Mouse (Mus musculus): ENCODE measurements at regions not wholly inside any gene's neighbourhood (a gene's known extent, or its start where the extent isn't known, plus 50 kb on each side); places are given as distances from the start of the nearest gene placed in this dataset.

GRCm38 (mm10) chrX:9777498-9777897 lies 69.2 kb upstream of the Hypm start:
- TF ChIP-seq CTCF (IDR thresholded peaks at IDR 0.05; ENCODE audit: control insufficient read depth, insufficient read depth, insufficient read length) (no peak), USF1 (IDR thresholded peaks at IDR 0.05; ENCODE audit: low read depth) (no peak), MAX (IDR thresholded peaks at IDR 0.05) (no peak), MYOD1 (IDR thresholded peaks at IDR 0.05; ENCODE audit: control insufficient read depth, insufficient read length, low read depth) (no peak)

Data from C2C12 (cell line).